Mouse (Mus musculus): Measurements from ENCODE around the gene Gtpbp2. TPM values are rescaled to one million over a fixed set of nuclear protein-coding genes. Genes with fewer than 3 reads are reported as not detected.

Gtpbp2 gene
- polyA plus RNA-seq, 1 experiment from 2014 or later = 48.8 TPM

DNA sequence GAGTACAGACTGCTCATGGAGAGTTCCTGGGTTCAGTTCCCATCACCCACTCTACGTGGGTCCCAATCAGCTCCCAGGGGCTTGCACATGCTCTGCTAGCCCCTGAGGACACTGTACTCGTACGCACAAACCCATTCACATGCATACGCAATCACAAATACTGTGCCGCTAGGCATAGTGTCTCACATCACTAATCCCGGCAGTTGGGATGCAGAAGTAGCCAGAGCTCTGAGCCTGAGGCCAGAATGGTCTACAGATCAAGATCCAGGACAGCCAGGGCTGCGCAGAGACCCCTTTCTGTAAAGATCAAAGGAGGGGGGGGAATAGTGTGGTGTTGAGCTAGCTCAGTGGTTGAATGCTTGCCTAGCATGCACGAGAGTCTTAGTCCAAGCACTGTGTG is 3.7 kb upstream of the Gtpbp2 start:
- Histone ChIP-seq H3K27me3 (no peaks in the 10 kb centered on the region), H3K9me3 (no peaks in the 10 kb centered on the region), H3K27ac (no peak overlapping the region), H3K4me1 (peaks cover 20% of the 10 kb centered on the region; the same call in 1 of the 2 replicates), H3K4me3 (no peak overlapping the region), H3K36me3 (no peaks in the 10 kb centered on the region), H3K9ac (no peak overlapping the region), H3K4me2 (replicated peaks) (no peak overlapping the region)
- no peak for ATAC-seq (ENCODE audit: insufficient number of reproducible peaks, insufficient read depth, low FRiP score, low TSS enrichment)
- WGBS = 87% methylated on average over 8 of the region's 8 CpGs

DNA sequence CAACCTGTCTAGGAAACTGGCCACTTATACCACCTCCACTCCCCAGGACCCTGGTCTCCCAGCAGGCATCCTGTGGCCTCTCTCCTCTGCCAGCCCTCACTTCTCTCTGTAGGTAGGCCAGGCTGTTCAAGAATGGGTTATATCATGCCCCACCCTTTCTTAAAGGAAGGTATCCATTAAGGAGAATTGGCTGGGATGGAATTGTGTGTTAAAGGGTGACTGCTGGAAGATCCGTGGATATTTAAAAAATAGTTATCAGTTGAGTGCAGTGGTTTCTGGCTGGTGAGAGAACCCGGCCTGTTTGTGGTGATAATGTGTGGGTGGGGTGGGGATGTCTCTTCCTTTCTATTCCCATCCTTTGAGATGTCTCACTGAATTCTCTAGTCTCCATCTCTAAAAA is 1.6 kb upstream of the Gtpbp2 start:
- peaks cover 9% of the 10 kb centered on the region for H3K36me3 ChIP-seq
- 61% methylated on average over 2 of the region's 2 CpGs for WGBS
- H3K27ac ChIP-seq = 0 out of 2 replicates have a peak overlapping the region, but pooled peaks have one; percentile 85
- no peak for ATAC-seq (ENCODE audit: insufficient number of reproducible peaks, insufficient read depth, low FRiP score, low TSS enrichment)
- no peak overlapping the region for H3K4me2 ChIP-seq (replicated peaks)
- no peaks in the 10 kb centered on the region for H3K9me3 ChIP-seq
- no peak overlapping the region for H3K4me3 ChIP-seq
- H3K9ac ChIP-seq = no peak overlapping the region
- no peaks in the 10 kb centered on the region for H3K27me3 ChIP-seq
- H3K4me1 ChIP-seq = peaks cover 19% of the 10 kb centered on the region; the same call in 1 of the 2 replicates

DNA sequence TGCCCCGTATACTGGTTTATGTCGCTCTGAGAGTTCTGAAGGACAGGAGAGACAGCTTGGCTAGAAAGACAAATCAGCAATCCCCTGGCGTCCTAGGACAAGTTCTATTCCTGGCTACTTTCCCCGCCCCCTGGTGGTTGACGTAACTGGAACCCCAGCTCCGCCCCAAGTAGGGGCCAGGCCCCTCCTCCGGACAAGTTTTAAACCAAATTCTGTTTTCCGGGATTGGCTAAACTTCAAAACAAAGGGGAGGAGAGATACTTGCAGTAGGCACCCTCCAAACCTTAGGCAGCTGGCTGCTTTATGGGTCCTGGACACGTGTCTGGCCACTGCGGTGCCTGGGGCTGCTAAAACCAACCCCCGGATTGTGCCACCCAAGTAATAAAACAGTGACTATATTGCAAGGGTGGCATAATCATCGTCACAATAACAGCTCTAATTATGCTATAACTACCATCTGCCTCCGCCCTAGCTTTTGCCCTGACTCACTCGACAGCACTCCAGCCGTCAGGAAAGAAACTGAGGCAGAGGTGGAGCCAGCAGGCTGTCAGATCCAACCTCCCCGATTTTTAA is 656 bp upstream of the Gtpbp2 start:
- H3K9me3 ChIP-seq = no peaks in the 10 kb centered on the region
- H3K27me3 ChIP-seq = no peaks in the 10 kb centered on the region
- ATAC-seq (ENCODE audit: insufficient number of reproducible peaks, insufficient read depth, low FRiP score, low TSS enrichment) = peak; percentile 79
- H3K9ac ChIP-seq = peak overlapping the region; percentile 49
- peak overlapping the region; percentile 85 for H3K27ac ChIP-seq
- peak overlapping the region; percentile 83 for H3K4me2 ChIP-seq (replicated peaks)
- under 1% methylated on average over 16 of the region's 16 CpGs for WGBS
- peak overlapping the region; percentile 80 for H3K4me3 ChIP-seq
- peaks cover 17% of the 10 kb centered on the region for H3K36me3 ChIP-seq
- peaks cover 19% of the 10 kb centered on the region; the same call in 1 of the 2 replicates for H3K4me1 ChIP-seq

DNA sequence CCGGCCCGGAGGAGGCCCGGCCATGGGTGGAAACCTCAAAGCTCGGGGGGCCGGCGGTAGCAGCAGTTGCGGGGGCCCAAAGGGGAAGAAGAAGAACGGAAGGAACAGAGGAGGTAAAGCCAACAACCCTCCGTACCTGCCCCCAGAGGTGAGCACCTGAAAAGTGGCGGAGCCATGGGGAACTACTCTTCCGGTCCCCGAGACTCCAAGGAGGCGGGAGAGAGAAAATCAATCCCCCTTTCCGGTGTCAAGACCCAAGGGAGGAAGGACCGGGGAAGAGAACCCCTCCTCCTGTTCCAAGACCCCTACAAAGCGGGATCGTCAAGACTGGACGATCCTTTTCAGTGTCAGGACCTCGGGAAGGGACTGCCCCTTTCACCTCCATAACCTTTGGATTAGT is 347 bp downstream of the Gtpbp2 start:
- H3K27me3 ChIP-seq = no peaks in the 10 kb centered on the region
- ATAC-seq (ENCODE audit: insufficient number of reproducible peaks, insufficient read depth, low FRiP score, low TSS enrichment) = peak; percentile 9; the same call in 1 of the 2 replicates
- H3K9me3 ChIP-seq = no peaks in the 10 kb centered on the region
- H3K4me2 ChIP-seq (replicated peaks) = peak overlapping the region; percentile 83
- H3K4me1 ChIP-seq = peaks cover 19% of the 10 kb centered on the region; the same call in 1 of the 2 replicates
- peak overlapping the region; percentile 85 for H3K27ac ChIP-seq
- peaks cover 27% of the 10 kb centered on the region for H3K36me3 ChIP-seq
- peak overlapping the region; percentile 79 for H3K9ac ChIP-seq
- peak overlapping the region; percentile 80 for H3K4me3 ChIP-seq
- WGBS = under 1% methylated on average over 19 of the region's 19 CpGs

DNA sequence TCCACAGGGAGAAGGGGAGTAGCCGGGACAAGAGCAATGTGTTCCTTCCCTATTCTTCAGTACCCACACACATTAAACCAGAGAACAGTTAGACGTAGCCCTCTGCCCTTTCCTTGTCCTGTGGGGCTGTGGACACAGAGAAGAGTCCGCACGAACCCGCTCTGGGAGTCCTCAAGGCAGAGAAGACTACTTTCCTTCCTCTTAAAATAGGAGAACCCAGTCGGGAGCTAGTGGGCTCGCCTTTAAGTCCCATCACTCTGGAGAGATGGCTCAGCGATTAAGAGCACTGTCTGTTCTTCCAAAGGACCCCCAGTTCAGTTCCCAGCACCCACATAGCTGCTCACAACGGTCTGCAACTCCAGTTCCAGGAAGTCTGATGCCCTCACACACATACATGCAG is 878 bp downstream of the Gtpbp2 start:
- peaks cover 33% of the 10 kb centered on the region for H3K36me3 ChIP-seq
- H3K4me2 ChIP-seq (replicated peaks) = peak overlapping the region; percentile 83
- no peaks in the 10 kb centered on the region for H3K27me3 ChIP-seq
- H3K4me1 ChIP-seq = peaks cover 19% of the 10 kb centered on the region; the same call in 1 of the 2 replicates
- peak overlapping the region; percentile 79 for H3K9ac ChIP-seq
- ATAC-seq (ENCODE audit: insufficient number of reproducible peaks, insufficient read depth, low FRiP score, low TSS enrichment) = no peak
- WGBS = 49% methylated on average over 9 of the region's 9 CpGs
- H3K27ac ChIP-seq = 0 out of 2 replicates have a peak overlapping the region, but pooled peaks have one; percentile 85
- peak overlapping the region; percentile 80 for H3K4me3 ChIP-seq
- H3K9me3 ChIP-seq = no peaks in the 10 kb centered on the region

DNA sequence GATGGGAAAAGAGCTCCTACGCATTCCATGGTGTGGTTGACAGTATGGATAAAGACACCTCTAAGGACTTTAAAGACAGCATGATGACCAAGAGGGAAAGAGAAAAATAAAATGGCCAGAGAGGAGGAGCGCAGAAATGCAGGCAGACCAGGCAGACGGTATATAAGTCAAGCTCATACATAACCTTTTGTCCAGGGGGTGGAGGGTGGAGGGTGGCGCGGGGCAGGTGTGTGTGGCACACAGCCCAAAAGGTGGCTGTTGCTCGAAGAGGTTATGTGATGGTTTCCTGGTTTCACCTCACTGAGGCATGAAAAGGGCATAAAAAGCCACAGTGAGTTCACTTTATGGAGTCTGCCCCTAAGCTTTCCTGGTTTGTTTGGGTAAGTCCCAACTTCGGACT is 1.7 kb downstream of the Gtpbp2 start:
- Histone ChIP-seq H3K36me3 (peaks cover 41% of the 10 kb centered on the region), H3K4me3 (no peak overlapping the region)
- 94% methylated on average over 7 of the region's 7 CpGs for WGBS

DNA sequence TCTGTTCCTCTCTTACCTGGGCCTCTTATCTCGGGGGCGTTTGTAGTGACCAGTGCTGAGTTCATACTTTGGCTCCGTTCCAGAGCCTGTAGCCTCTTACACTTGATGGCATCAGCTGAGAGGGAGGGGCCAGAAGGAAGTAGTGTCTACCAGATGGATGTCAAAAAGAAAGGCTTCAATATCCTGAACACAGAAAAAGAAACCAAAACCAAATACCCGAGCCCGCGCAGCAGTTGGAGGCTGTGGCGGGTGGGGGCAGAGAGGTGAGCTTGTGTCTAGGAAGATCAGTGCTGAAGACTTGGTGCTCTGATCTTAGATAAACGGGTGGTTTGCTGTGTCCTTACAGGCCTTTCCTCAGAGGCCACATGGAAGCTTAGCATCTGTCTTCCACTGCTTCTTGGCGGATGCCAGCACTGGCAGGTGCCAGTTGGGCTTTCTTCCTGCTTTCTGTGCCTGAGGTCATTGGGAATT is 2.2 kb downstream of the Gtpbp2 start:
- H3K36me3 ChIP-seq = peaks cover 45% of the 10 kb centered on the region
- no peaks in the 10 kb centered on the region for H3K27me3 ChIP-seq
- ATAC-seq (ENCODE audit: insufficient number of reproducible peaks, insufficient read depth, low FRiP score, low TSS enrichment) = no peak
- no peak overlapping the region for H3K27ac ChIP-seq
- no peak overlapping the region for H3K9ac ChIP-seq
- peaks cover 19% of the 10 kb centered on the region; the same call in 1 of the 2 replicates for H3K4me1 ChIP-seq
- 84% methylated on average over 9 of the region's 9 CpGs for WGBS
- H3K9me3 ChIP-seq = no peaks in the 10 kb centered on the region
- no peak overlapping the region for H3K4me3 ChIP-seq
- H3K4me2 ChIP-seq (replicated peaks) = no peak overlapping the region

More for the DNA sequence above, 1.7 kb downstream of the Gtpbp2 start:
- no peak for ATAC-seq (ENCODE audit: insufficient number of reproducible peaks, insufficient read depth, low FRiP score, low TSS enrichment)
- no peaks in the 10 kb centered on the region for H3K27me3 ChIP-seq
- 0 out of 2 replicates have a peak overlapping the region, but pooled peaks have one; percentile 83 for H3K4me2 ChIP-seq (replicated peaks)
- H3K27ac ChIP-seq = no peak overlapping the region
- H3K4me1 ChIP-seq = peaks cover 19% of the 10 kb centered on the region; the same call in 1 of the 2 replicates
- no peaks in the 10 kb centered on the region for H3K9me3 ChIP-seq
- no peak overlapping the region for H3K9ac ChIP-seq

DNA sequence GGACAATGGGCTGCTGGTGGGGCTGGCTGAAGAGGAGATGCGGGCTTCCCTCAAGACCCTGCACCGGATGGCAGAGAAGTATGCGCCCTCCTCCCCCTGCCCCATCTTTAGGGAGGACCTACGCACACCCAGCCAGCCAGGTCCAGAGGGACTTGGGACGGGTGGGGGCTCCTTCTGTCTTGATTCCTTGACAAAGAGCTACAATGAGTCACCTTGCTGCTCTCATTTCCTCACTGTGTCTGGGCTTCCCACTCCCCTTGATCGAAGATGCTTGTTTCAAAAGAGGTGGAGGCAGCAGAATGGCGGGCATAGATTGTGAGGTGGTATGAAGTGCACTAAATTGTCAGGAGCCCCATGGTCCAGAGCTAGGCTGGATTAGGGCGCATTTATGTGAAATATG is 3.5 kb downstream of the Gtpbp2 start:
- Histone ChIP-seq H3K27me3 (no peaks in the 10 kb centered on the region), H3K27ac (no peak overlapping the region), H3K9me3 (no peaks in the 10 kb centered on the region), H3K9ac (no peak overlapping the region), H3K4me2 (replicated peaks) (no peak overlapping the region), H3K36me3 (peaks cover 57% of the 10 kb centered on the region), H3K4me3 (no peak overlapping the region), H3K4me1 (peaks cover 19% of the 10 kb centered on the region; the same call in 1 of the 2 replicates)
- WGBS = 94% methylated on average over 8 of the region's 8 CpGs
- no peak for ATAC-seq (ENCODE audit: insufficient number of reproducible peaks, insufficient read depth, low FRiP score, low TSS enrichment)

DNA sequence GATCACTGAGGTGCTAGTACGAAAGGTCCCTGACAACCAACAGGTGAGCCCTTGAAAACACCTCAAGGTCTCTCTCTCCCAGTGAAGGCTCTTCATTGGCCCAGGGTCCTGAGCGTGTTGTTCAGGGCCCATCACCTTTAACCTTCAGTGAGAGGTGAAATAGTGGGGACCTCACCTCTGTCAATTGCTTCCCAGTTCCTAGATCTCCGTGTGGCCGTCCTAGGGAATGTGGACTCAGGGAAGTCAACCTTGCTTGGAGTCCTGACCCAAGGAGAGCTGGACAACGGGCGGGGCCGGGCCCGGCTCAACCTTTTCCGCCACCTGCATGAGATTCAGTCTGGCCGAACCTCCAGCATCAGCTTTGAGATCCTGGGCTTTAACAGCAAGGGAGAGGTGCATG is 4.0 kb downstream of the Gtpbp2 start:
- Histone ChIP-seq H3K27me3 (no peaks in the 10 kb centered on the region), H3K4me3 (no peak overlapping the region), H3K9me3 (no peaks in the 10 kb centered on the region), H3K4me1 (peaks cover 15% of the 10 kb centered on the region; the same call in 1 of the 2 replicates), H3K36me3 (peaks cover 62% of the 10 kb centered on the region), H3K4me2 (replicated peaks) (no peak overlapping the region), H3K27ac (no peak overlapping the region), H3K9ac (no peak overlapping the region)
- WGBS = 93% methylated on average over 10 of the region's 10 CpGs
- no peak for ATAC-seq (ENCODE audit: insufficient number of reproducible peaks, insufficient read depth, low FRiP score, low TSS enrichment)

DNA sequence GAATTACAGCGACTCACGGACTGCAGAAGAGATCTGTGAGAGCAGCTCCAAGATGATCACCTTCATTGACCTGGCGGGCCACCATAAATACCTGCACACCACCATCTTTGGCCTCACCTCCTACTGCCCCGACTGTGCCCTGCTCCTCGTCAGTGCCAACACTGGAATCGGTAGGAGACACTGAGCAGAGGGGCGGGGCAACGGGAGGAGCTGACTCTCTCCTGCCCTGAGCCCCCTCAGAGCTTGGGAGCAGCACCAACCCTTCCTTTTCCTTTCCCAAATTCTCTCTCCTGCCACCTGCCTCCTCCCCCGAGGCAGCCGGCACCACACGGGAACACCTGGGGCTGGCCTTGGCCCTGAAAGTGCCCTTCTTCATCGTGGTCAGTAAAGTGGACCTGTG is 4.6 kb downstream of the Gtpbp2 start:
- Histone ChIP-seq H3K4me2 (replicated peaks) (no peak overlapping the region), H3K9me3 (no peaks in the 10 kb centered on the region), H3K9ac (no peak overlapping the region), H3K4me1 (peaks cover 14% of the 10 kb centered on the region; the same call in 1 of the 2 replicates), H3K27me3 (no peaks in the 10 kb centered on the region), H3K27ac (no peak overlapping the region), H3K4me3 (no peak overlapping the region), H3K36me3 (peaks cover 69% of the 10 kb centered on the region)
- 83% methylated on average over 12 of the region's 12 CpGs for WGBS
- ATAC-seq (ENCODE audit: insufficient number of reproducible peaks, insufficient read depth, low FRiP score, low TSS enrichment) = no peak

DNA sequence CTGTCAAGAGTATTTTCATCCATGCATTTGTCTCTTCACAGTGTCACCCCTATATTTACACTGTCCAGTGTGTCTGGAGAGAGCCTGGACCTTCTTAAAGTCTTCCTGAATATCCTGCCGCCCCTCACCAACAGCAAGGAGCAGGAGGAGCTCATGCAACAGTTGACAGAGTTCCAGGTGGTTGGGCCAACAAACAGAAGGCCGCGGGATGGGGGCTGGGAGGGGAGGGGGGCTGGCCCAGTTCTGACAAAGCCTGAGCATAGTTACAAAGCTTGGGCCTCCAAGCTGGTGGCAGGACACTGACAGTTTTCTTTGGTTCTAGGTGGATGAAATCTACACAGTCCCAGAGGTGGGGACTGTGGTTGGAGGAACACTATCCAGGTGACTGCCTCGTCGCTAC is 5.4 kb downstream of the Gtpbp2 start:
- H3K4me2 ChIP-seq (replicated peaks) = no peak overlapping the region
- no peaks in the 10 kb centered on the region for H3K9me3 ChIP-seq
- no peak overlapping the region for H3K27ac ChIP-seq
- H3K27me3 ChIP-seq = no peaks in the 10 kb centered on the region
- peaks cover 14% of the 10 kb centered on the region; the same call in 1 of the 2 replicates for H3K4me1 ChIP-seq
- no peak overlapping the region for H3K4me3 ChIP-seq
- no peak for ATAC-seq (ENCODE audit: insufficient number of reproducible peaks, insufficient read depth, low FRiP score, low TSS enrichment)
- H3K36me3 ChIP-seq = peaks cover 77% of the 10 kb centered on the region
- H3K9ac ChIP-seq = no peak overlapping the region
- WGBS = 86% methylated on average over 5 of the region's 5 CpGs

DNA sequence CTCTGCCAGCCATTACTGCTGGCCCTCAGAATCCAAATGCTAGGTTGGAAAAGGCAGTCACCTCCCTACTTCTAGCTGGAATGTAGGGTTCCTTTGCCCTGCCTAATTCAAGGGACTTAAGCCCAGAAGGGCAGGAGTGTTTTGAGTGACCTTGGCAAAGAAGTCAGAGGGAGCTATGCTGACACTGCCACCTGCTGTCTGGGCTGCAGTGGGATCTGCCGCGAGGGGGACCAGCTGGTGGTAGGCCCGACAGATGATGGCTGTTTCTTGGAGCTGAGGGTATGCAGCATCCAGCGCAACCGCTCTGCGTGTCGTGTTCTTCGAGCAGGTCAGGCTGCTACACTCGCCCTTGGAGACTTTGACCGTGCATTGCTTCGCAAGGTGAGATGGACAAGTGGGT is 6.2 kb downstream of the Gtpbp2 start:
- Histone ChIP-seq H3K4me2 (replicated peaks) (no peak overlapping the region), H3K4me3 (no peak overlapping the region), H3K9me3 (no peaks in the 10 kb centered on the region), H3K27me3 (no peaks in the 10 kb centered on the region), H3K9ac (no peak overlapping the region), H3K36me3 (peaks cover 81% of the 10 kb centered on the region), H3K27ac (no peak overlapping the region), H3K4me1 (peaks cover 9% of the 10 kb centered on the region; the same call in 1 of the 2 replicates)
- ATAC-seq (ENCODE audit: insufficient number of reproducible peaks, insufficient read depth, low FRiP score, low TSS enrichment) = no peak
- WGBS = 88% methylated on average over 11 of the region's 11 CpGs
